Mouse (Mus musculus) activated CD4-positive, CD25-positive, alpha-beta regulatory T cell, adult 4 months (primary cell): Measurements from ENCODE around the gene Fam53b. TPM values are rescaled to one million over a fixed set of nuclear protein-coding genes. Genes with fewer than 3 reads are reported as not detected.
A peak's percentile ranks its signal among the peaks of the same experiment; 100 is the strongest.

Experiments
- ATAC-seq: one replicate; pipeline ENCODE4 v1.8.0; 2017
- polyA plus RNA-seq, 2 experiments: library from polyadenylated mRNA; unstranded; fragments of 100-300 nt; shearing (Covaris generic); gene quantifications; one replicate each; pipeline ENCODE4 v1.2.1; 2017

Gene Fam53b
- polyA plus RNA-seq: 10 to 100 TPM; 78.0 to 82.5 TPM

- ATAC-seq: peak; percentile 4
Measured at GRCm38 (mm10) chr7:132813416-132814088, at the start of gene Fam53b. Gene Fam53b, minus strand, starts transcription at chr7:132813886.

- ATAC-seq: peak; percentile 95
Measured at GRCm38 (mm10) chr7:132859042-132859958, 45.6 kb upstream of the Fam53b start, which contains the start of gene Abraxas2. Gene Abraxas2, plus strand, starts transcription at chr7:132859225.

- no peak for ATAC-seq
Measured at GRCm38 (mm10) chr7:132858043-132858608, 44.4 kb upstream of the Fam53b start.

GRCm38 (mm10) chr7:132856083-132856482 is 42.4 kb upstream of the Fam53b start:
- no peak for ATAC-seq

- ATAC-seq: no peak
Measured at GRCm38 (mm10) chr7:132853946-132854345, 40.3 kb upstream of the Fam53b start.

- ATAC-seq: no peak
Measured at GRCm38 (mm10) chr7:132853361-132853760, 39.7 kb upstream of the Fam53b start.

- peak; percentile 89 for ATAC-seq
Measured at GRCm38 (mm10) chr7:132852173-132852844, 38.6 kb upstream of the Fam53b start, which contains the start of gene Eef1akmt2. Gene Eef1akmt2, minus strand, starts transcription at chr7:132852673.

- no peak for ATAC-seq
Measured at GRCm38 (mm10) chr7:132843152-132843551, 29.5 kb upstream of the Fam53b start.

- ATAC-seq: no peak
Measured at GRCm38 (mm10) chr7:132842455-132842854, 28.8 kb upstream of the Fam53b start.

- ATAC-seq: no peak
Measured at GRCm38 (mm10) chr7:132841287-132841686, 27.6 kb upstream of the Fam53b start.

GRCm38 (mm10) chr7:132830955-132831354 is 17.3 kb upstream of the Fam53b start:
- ATAC-seq: no peak

- ATAC-seq: peak; percentile 68
Measured at GRCm38 (mm10) chr7:132824346-132825022, 10.8 kb upstream of the Fam53b start.

- ATAC-seq: no peak
Measured at GRCm38 (mm10) chr7:132823832-132824231, 10.1 kb upstream of the Fam53b start.

- ATAC-seq: no peak
Measured at GRCm38 (mm10) chr7:132820692-132821091, 7.0 kb upstream of the Fam53b start.

- ATAC-seq: no peak
Measured at GRCm38 (mm10) chr7:132817056-132817455, 3.4 kb upstream of the Fam53b start.

- ATAC-seq: no peak
Measured at GRCm38 (mm10) chr7:132816528-132816927, 2.8 kb upstream of the Fam53b start.

- no peak for ATAC-seq
Measured at GRCm38 (mm10) chr7:132815081-132815480, 1.4 kb upstream of the Fam53b start.

GRCm38 (mm10) chr7:132814089-132814450 is 384 bp upstream of the Fam53b start:
- ATAC-seq: no peak

- peak; percentile 1 for ATAC-seq
Measured at GRCm38 (mm10) chr7:132812619-132813415, 869 bp downstream of the Fam53b start.

- peak; percentile 45 for ATAC-seq
Measured at GRCm38 (mm10) chr7:132811716-132812618, 1.7 kb downstream of the Fam53b start.
